Mouse (Mus musculus) natural killer cell, adult 2 months (primary cell): ENCODE results near the gene Shroom3.
"Not testable (repeated sequence)": the region's sequence is repeated elsewhere in the genome, so short reads cannot be mapped to it uniquely, and the experiment has no call there.

ENCODE experiments used
- DNase-seq, 2 experiments: peaks; one replicate each; pipeline ENCODE4 v3.0.0; 2022; ENCODE audit warnings: low spot score in 2 of 2

The Shroom3 gene

GRCm38 (mm10) chr5:92893284-92893683 is 210.0 kb downstream of the Shroom3 start:
- DNase-seq: no peak

- no peak for DNase-seq
Observed at GRCm38 (mm10) chr5:92893711-92894110, 210.5 kb downstream of the Shroom3 start.

- no peak for DNase-seq
Observed at GRCm38 (mm10) chr5:92895877-92896276, 212.6 kb downstream of the Shroom3 start.

DNA sequence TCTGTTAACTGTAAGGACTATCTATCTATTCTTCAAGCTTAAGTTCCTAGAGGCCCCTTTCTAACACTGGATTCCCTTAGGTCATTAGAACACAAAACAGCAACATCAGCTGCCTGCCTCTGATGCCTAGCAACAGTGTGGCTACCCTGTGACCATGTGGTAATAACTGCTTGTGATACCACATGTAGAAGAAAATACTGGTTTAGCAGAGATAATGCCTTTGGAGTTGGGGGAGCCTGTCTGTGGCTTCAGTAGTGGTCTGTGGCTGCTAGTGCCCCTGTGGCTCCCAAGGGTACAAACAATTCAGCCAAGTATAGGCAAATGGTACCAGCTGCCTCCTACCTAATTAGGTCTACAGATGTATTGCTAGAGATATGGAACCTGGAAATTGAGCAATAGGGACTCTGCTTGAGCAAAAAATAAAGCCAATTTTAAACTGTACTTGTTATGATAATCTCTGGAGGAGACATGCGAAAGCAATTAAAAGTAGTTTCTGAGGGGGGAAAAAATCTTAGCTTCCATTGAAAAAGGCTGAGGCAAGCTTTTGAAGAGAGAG is 213.6 kb downstream of the Shroom3 start:
- no peak for DNase-seq

- peak in 1 of 2 experiments; percentile 9 for DNase-seq
Observed at GRCm38 (mm10) chr5:92897766-92898745, 214.8 kb downstream of the Shroom3 start.

GRCm38 (mm10) chr5:92900470-92900869 is 217.2 kb downstream of the Shroom3 start:
- no peak for DNase-seq

- DNase-seq: no peak
Observed at GRCm38 (mm10) chr5:92901870-92902269, 218.6 kb downstream of the Shroom3 start.

GRCm38 (mm10) chr5:92905146-92905545 is 221.9 kb downstream of the Shroom3 start:
- DNase-seq: no peak

GRCm38 (mm10) chr5:92905594-92906008 is 222.4 kb downstream of the Shroom3 start:
- DNase-seq: no peak

- no peak for DNase-seq
Observed at GRCm38 (mm10) chr5:92908227-92908626, 225.0 kb downstream of the Shroom3 start.

DNA sequence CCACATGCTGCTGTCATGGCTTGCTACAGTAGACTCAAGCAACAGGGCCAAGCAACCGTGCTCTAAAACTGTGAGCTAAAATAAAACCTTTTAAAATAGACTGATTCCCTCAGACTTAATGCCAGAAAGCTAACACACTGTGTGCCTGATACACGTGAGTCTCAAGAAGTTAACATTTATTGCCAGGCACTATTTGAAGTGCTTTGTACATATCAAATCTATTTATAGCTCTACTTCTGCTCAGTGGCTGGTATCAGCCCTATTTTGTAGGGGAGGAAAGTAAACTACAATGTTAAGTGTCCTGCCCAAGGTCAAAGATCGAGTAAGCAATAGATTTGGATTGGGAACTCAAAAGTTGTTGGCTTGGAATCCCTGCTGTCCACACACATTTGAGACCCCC is 227.6 kb downstream of the Shroom3 start:
- DNase-seq: no peak

GRCm38 (mm10) chr5:92915421-92915820 is 232.2 kb downstream of the Shroom3 start:
- DNase-seq: no peak

GRCm38 (mm10) chr5:92917755-92918154 is 234.5 kb downstream of the Shroom3 start:
- DNase-seq: no peak

DNA sequence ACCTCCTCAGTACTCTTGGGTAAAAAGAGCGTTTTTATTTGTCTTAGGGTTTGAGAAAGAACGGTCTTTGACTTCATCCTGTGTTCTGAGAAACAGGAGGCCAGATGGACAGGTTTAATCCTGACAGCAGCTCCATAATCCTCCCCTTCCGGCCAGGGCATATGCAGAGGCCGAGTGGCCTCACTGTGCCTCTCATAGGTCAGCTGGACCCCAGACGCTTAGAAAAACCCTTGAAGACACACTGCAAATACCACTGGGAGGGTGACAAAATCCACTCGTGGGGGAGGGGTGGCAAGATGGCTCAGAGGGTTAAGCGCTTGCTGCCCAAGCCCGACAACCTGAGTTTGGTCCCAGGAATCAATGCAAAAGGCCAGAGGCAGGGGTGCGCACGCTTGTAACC is 234.9 kb downstream of the Shroom3 start:
- DNase-seq: no peak

DNA sequence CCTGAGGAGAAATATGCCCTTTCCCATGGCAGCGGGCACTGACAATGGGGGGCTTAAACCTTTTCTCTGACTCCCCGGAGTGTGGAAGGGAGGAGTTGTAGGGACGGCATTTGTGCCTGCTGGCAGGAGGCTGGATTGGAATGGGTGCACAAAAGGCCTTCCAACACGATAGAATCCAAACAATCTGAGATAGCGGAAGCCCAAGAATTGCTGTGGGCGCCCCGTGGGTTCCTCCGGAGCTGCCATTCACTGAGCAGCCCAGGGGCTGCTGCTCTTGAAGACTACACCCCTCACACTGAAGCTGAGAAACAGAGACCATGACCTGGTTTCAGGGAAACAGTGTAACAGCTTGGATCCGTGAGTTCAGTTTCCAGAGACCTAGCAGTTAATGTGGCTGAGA is 235.6 kb downstream of the Shroom3 start:
- DNase-seq: no peak

DNA sequence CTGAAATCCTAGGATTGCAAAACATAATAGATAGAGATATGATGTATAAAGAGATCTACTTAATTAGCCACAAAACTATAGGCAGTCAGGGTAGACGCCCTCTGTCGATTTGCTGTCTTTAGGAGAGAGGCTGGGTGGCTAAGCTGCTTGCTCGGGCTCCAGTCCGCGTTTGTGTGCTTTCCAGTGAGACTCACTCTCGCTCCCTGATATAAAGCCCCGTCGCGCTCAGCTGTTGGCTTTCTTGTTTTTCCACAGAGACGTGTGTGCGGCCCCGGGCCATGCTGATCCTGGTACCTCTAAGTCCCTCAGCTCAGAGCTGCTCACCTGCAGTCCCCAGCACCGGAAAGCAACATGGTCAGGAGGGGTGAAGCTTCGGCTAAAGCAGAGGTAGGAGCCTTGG is 236.2 kb downstream of the Shroom3 start:
- no peak for DNase-seq

DNA sequence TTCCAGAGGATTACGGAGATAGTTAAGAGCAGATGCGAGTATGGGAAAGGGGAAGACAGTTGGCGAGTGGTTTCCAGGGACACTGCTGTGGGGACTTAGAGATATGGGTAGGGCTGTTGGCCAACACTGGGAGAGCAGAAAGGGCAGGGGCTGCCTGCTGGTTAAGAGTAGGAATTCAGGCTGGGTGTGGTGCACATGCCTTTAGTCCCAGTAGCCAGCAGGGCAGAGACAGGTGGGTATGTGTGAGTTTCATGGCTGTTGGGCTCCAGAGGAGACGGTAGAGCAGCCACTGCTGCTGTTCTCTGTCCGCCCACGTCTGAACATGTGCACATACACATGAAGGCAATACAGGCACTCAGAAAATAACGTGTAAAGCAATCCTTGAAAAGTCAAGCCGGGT is 237.7 kb downstream of the Shroom3 start:
- no peak for DNase-seq

GRCm38 (mm10) chr5:92921728-92922127 is 238.5 kb downstream of the Shroom3 start:
- no peak for DNase-seq

GRCm38 (mm10) chr5:92922981-92923380 is 239.7 kb downstream of the Shroom3 start:
- DNase-seq: not testable (repeated sequence)

GRCm38 (mm10) chr5:92924851-92925477 is 241.7 kb downstream of the Shroom3 start:
- peak in 1 of 2 experiments; percentile 11 for DNase-seq

- no peak for DNase-seq
Observed at GRCm38 (mm10) chr5:92927667-92928066, 244.4 kb downstream of the Shroom3 start.

DNA sequence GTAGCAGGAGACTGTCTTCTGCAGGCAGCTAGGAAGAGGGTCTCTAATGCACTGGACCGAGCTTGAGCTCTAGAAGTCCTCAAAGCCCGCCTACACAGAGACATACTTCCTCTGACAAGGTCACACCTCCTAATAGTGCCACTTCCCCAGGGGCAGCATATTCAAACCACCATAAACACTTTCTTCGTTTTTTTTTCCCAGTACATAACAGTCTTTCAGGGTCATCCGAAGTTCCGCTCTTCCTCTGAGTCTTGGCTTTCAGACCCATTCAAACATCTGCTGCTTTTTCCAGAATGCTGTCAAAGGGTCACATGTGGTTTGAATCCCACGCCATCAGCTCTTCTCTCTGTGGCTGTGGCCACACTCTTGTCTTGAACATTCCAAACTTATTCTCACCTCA is 247.3 kb downstream of the Shroom3 start:
- no peak for DNase-seq

- no peak for DNase-seq
Observed at GRCm38 (mm10) chr5:92931298-92931697, 248.1 kb downstream of the Shroom3 start.
